Comparison of ENCODE assay signal across 11 mouse cellular contexts in genomic region chr11:91289194-91290123, GRCm38 (mm10).
A peak's percentile ranks its signal among the peaks of the same experiment; 100 is the strongest.
DNase-seq lines count a peak whose midpoint lies in the region; ATAC-seq lines count a peak whose summit lies in the region.
"Had no signal": no experiment of that assay in that cellular context is flagged by ENCODE, and none has a peak within 500 bp of the region (broad histone marks: within the 10 kb centered on the region; RNA-seq: fewer than 3 reads in every experiment).

No protein-coding gene starts in this region.

- no peak overlapping the region for H3K4me3 ChIP-seq in intestine, embryonic 16.5 days (ENCODE audit: low read length)
- H3K4me3 ChIP-seq in midbrain, embryonic 12.5 days = no peak overlapping the region
- H3K4me3 ChIP-seq: erythroblast, embryonic 14.5 days had no signal

- no peaks in the 10 kb centered on the region for H3K9me3 ChIP-seq in intestine, embryonic 16.5 days (ENCODE audit: control insufficient read depth, low read length)
- H3K9me3 ChIP-seq in midbrain, embryonic 12.5 days = no peaks in the 10 kb centered on the region

- 43% methylated on average over 10 of the region's 10 CpGs for WGBS in intestine, embryonic 16.5 days
- 54% methylated on average over 10 of the region's 10 CpGs for WGBS in midbrain, embryonic 12.5 days

- no peak overlapping the region for H3K27ac ChIP-seq in intestine, embryonic 16.5 days (ENCODE audit: low read length)
- H3K27ac ChIP-seq in midbrain, embryonic 12.5 days (replicated peaks) = no peak overlapping the region
- H3K27ac ChIP-seq: macrophage had no signal

- no peak overlapping the region for H3K4me2 ChIP-seq in intestine, embryonic 16.5 days (ENCODE audit: low read depth, low read length)
- H3K4me2 ChIP-seq in midbrain, embryonic 12.5 days (replicated peaks) = no peak overlapping the region

- H3K4me1 ChIP-seq in intestine, embryonic 16.5 days (ENCODE audit: control insufficient read depth, insufficient read depth, low read length) = no peaks in the 10 kb centered on the region
- 0 out of 2 replicates have a peak, but pooled peaks cover 4% of the 10 kb centered on the region for H3K4me1 ChIP-seq in midbrain, embryonic 12.5 days

- H3K36me3 ChIP-seq in intestine, embryonic 16.5 days (ENCODE audit: control insufficient read depth, insufficient read depth, low read length) = no peaks in the 10 kb centered on the region
- H3K36me3 ChIP-seq in midbrain, embryonic 12.5 days = no peaks in the 10 kb centered on the region

- DNase-seq in embryo, embryonic 10 days (ENCODE audit: low spot score) = peak; percentile 33
- no peak for DNase-seq in embryo, embryonic 9.5 days (ENCODE audit: extremely low spot score)
- DNase-seq in 3T3-L1 (ENCODE audit: low read depth, low spot score) = peak; percentile 4
- DNase-seq in embryo, embryonic 11 days = peak; percentile 39
- DNase-seq in urinary bladder, postnatal 10 days (ENCODE audit: low spot score) = no peak
- DNase-seq in spleen, adult 12 weeks (ENCODE audit: low spot score) = no peak

- no peak overlapping the region for H3K9ac ChIP-seq in intestine, embryonic 16.5 days (ENCODE audit: low read depth, low read length)
- H3K9ac ChIP-seq in midbrain, embryonic 12.5 days (replicated peaks) = no peak overlapping the region

- peak; percentile 55; the same call in 1 of the 2 replicates for ATAC-seq in intestine, embryonic 16.5 days
- ATAC-seq in midbrain, embryonic 12.5 days (ENCODE audit: low FRiP score, low read depth) = peak; percentile 69; the same call in 1 of the 2 replicates

- no peaks in the 10 kb centered on the region for H3K27me3 ChIP-seq in intestine, embryonic 16.5 days (replicated peaks; ENCODE audit: control insufficient read depth, insufficient read depth, low read length)
- H3K27me3 ChIP-seq in midbrain, embryonic 12.5 days = no peaks in the 10 kb centered on the region
- H3K27me3 ChIP-seq: CH12.LX had no signal

Comparison
In these comparisons a context has a peak if more than half of its experiments do, and no peak if none do; other contexts are left out.
1. DNase-seq: peak in embryo, embryonic 10 days (single experiment), 3T3-L1 (single experiment) and embryo, embryonic 11 days (single experiment); none in embryo, embryonic 9.5 days (single experiment), urinary bladder, postnatal 10 days (single experiment) and spleen, adult 12 weeks (single experiment).